Mouse (Mus musculus) retina, postnatal 1 day (tissue): ENCODE measurements at regions not wholly inside any gene's neighbourhood (a gene's known extent, or its start where the extent isn't known, plus 50 kb on each side); places are given as distances from the start of the nearest gene placed in this dataset.
A peak's percentile ranks its signal among the peaks of the same experiment; 100 is the strongest.
"Not testable (repeated sequence)": the region's sequence is repeated elsewhere in the genome, so short reads cannot be mapped to it uniquely, and the experiment has no call there.

ENCODE experiments used
- DNase-seq: peaks from one replicate; pipeline ENCODE4 v3.0.0-alpha.2; 2012

DNA sequence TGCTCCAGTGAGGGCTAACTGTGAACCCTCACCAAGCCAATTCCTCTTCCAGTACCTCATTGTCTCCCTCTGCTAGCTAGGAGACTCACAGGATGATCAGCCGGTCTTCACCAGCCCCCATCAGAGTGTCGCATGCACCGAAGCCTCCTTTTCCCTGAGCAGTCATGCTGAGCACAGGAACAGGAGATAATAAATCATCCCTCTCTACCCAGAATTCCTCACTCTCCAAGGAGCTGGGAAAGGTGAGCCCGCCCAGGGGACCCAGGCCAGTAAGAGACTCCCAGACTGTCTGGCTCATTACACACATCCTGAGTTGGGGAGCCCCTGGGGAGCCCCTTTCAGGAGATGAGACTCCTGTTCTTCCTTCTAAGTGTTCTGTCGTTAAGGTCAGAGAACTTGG is 171.7 kb downstream of the Cartpt start:
- DNase-seq = no peak

GRCm38 (mm10) chr13:99724245-99724644 is 176.6 kb downstream of the Cartpt start:
- peak; percentile 14 for DNase-seq

DNA sequence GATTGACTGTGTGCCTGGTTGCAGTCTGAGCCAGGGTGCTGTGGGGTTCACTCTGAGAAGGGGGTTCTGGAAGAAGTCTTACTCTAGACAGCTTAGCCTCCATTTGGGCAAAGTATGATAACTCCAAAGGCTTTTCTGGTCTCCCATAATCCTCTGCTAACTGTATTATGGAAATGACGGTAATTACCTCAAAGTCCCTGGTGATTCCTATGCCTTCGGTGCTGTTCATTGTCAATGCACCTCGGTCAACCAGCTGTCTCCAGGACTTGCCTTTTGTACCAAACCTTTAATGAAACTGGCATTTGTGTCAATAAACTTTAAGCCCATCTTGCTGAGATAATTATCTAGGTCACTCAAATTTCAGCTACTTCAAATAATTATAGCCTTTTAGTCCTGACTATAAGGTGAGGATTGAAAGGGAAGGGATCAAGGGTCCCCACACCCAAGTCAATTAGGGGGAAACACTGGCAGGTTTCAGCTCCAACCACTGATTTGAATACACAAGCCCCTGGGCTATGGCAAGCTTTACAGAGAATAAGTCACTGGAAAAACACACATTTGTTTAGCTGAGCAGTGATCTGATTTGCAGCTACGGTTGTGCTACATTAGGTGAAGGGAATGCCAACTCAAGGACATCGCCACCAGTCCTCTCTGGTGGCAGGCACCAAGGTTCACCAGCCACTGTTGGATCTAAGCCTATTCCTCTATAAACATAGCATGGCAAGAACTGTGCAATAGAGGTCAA is 177.5 kb downstream of the Cartpt start:
- DNase-seq = peak; percentile 27

- DNase-seq = no peak
These were observed 180.3 kb downstream of the Cartpt start for GRCm38 (mm10) chr13:99720566-99720965.

DNA sequence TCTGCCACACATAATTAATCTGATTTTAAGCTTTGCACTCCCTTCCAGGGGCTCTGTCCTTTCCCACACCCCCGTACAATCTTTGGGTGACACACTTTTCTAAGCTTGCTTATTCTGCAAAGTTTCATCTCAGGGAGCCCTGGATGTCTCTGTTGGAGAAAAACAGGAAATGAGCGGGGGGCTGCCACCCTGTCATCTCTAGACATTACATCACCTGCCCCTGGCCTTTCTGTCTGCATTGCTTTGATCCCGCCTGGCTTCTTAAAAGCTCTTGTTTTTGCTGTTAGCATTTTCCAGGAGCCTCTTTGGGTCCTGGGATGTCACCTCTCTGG is 180.2 kb upstream of the Map1b start:
- peak; percentile 65 for DNase-seq

GRCm38 (mm10) chr13:99695874-99696558 is 179.7 kb upstream of the Map1b start:
- peak; percentile 6 for DNase-seq

DNA sequence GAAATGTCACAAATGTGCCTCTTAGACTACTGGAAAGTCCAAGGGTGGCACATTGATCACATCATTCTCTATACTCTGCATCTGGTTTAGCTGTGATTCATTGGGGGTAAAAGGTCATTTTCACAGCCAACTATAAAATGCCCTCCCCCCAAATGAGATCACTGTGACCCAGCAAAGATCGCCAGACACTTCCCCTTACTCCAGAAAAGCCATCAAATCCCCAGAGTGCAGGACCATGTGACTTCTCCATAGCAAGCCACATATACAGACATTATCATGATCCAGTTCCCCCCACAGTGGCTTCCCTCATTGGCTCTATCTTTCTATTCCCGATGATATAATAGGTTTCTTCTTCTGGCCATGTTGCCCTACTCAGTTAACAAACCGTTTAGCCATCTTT is 163.6 kb upstream of the Map1b start:
- DNase-seq = no peak

DNA sequence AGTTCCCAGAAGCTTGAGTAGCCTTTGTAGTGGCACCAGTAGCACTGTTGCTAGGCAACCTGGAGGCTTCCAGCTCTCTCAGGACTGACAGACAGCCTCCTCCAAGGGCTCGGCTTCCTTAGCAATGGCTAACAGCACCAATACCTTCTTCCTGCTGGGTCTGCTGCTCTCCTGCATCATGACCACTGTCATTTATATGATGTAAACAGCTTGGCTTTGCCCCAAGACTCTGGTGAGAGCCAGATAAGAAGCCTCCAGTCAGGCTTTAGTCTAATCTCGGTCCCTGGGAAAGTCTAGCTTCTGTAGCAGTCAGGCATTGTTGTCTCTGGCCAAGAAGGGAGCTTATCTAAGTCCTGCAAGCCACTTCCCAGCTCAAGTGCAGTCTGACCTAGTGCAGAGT is 163.1 kb upstream of the Map1b start:
- peak; percentile 43 for DNase-seq

DNA sequence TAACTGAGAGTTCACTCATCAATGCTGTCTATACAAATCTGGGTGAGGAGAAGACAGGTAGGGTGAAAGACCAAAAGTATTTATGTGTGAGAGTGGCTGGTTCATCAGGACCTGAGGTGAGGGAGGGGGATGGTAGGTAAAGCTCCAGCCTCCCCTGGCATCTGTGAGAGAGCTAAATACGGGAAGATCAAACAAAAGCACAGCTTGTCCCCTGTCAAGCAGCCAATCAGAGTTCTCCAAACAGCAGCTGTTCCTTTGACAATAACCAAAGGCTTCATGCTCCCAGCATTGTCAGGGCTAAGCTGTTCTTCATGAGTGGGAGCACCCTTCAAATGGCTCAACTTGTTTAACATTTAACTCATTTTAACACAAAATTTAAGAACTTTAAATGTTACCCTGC is 160.1 kb upstream of the Map1b start:
- peak; percentile 86 for DNase-seq

DNA sequence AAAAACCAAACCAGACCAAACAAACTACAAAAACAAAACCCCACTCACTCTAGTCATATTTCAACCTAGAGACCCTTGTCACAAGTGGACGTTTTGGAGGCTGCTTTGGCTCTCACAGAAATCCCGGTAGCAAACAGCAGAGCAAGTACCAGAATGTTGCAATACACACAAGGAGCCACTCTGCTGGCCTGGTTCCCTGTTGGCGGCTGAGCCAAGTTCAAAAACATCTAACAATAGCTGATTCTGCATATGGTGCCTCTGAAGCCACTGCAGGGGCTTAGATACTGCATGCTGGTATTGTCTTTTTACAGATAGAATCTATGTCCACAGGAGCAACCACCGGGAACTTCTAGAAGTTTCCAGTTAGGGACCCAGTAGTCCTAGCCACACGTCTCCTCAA is 159.6 kb upstream of the Map1b start:
- DNase-seq = no peak

GRCm38 (mm10) chr13:99672714-99673113 is 156.4 kb upstream of the Map1b start:
- DNase-seq = no peak

GRCm38 (mm10) chr13:99671747-99672146 is 155.4 kb upstream of the Map1b start:
- DNase-seq = peak; percentile 89

DNA sequence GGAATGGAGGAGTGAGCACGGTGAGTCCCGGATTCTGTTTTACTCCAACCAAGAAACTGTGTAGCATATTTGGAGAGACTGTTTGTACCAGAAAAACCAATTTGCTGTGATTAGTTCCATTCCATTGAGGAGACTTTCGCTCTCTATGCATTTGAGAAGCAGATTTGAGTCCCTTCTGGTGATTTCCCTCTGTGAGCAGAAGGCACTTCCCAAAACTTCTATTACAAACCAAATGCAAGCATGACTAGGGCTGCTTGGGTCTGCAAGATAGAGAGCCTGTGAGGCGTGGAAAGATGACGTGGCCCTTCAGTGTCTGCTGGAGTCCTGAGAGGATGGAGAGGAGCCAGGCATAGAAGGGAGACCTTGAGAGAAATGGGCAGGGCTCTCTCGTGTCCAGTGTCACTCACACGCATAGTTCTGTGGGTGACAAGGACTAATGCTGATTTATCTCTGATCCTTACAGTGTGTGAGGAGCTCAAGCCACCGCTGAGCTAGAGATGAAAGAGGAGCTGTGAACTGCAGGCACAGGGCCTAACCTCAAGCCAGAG is 153.7 kb upstream of the Map1b start:
- no peak for DNase-seq

GRCm38 (mm10) chr13:99668613-99669012 is 152.3 kb upstream of the Map1b start:
- no peak for DNase-seq

GRCm38 (mm10) chr13:99666086-99666485 is 149.7 kb upstream of the Map1b start:
- no peak for DNase-seq

- not testable (repeated sequence) for DNase-seq
These were observed 147.1 kb upstream of the Map1b start for GRCm38 (mm10) chr13:99663422-99663821.

DNA sequence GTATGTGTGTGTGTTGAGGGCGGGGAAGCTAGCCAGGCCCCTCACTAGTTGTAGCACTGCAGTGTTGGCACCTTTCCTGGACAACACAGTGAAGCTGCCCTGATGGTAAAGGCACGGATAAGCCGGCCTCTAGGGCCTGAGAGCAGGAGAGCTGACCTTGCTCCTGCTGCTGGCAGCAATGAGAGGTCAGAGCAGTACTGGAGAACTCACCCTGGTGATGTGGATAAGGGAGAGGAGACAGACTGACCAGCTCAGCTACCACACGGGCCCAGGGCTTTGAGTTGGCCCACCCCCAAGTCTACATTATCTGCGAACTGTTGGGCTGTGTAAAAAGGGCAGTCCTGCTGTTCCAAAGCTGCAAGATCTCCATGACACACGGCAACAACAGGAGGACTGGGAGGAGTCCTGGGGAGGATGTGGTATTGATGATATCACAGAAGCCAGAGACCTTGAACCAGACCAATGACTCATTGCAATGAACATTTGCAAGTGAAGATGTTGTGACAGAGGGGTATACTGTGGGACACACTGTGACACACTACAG is 131.4 kb upstream of the Map1b start:
- DNase-seq = no peak

DNA sequence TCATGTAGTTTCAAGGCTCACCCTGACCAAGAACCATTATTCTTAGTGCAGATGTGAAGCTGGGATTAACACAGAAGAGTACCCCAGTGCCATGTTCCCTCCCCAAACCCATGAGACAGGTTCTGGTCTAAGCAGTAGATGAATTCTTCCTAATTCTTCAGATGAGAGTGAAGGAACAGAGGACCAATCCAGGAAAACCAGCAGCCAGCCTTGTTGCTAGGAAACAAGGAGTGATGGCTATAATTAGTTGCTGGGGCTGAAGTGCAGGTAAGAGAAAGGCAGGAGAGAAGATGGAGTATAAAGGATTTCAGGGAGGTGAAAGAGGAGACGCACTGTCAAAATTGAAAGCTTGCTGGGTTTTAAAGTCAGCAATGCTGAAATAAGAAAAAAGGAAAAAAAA is 128.4 kb upstream of the Map1b start:
- DNase-seq = no peak

DNA sequence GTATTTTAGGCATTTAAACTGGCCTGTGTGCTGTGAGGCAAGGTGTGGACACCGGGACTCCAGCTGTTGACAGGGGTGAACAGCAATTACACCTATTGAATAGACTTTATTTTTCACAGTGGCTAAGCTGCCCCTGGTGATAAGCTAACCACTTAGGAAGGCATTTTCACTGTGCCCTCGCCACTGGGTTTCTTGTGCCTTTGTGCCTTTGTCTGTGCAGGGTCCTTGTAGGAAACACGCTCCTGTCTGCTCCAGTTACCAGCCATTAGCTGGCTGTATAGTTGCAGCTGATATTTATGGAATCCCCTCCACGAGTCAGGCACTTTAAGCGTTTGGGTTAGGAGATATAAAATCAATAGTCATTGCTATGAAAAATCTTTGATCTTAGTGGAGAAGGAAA is 126.5 kb upstream of the Map1b start:
- DNase-seq = no peak

- peak; percentile 20 for DNase-seq
These were observed 126.0 kb upstream of the Map1b start for GRCm38 (mm10) chr13:99642301-99642700.

- peak; percentile 9 for DNase-seq
These were observed 125.2 kb upstream of the Map1b start for GRCm38 (mm10) chr13:99641386-99642165.

GRCm38 (mm10) chr13:99632706-99633105 is 116.4 kb upstream of the Map1b start:
- peak; percentile 69 for DNase-seq

DNA sequence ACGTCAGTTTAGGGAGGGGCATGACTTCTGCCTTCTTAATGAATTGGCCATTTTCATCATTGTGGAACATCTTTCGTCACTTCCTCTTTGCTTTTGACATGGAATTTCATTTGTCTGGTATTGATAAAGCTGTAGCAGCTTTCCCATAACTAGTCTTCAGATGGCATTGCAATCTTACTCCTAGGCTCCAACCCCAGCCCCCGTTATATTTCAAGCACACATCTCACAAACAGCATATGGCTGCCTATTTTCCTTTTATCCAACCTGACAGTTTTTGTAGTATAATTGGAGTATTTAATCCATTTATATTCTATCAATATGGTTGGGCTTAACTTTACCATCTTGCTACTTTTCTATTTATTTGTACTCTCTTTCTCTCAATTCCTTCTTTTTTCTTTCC is 114.5 kb upstream of the Map1b start:
- no peak for DNase-seq
